Mouse (Mus musculus) hindbrain, embryonic 12.5 days (tissue): ENCODE results near the gene Gm29797. TPM values are rescaled to one million over a fixed set of nuclear protein-coding genes. Genes with fewer than 3 reads are reported as not detected.

Experiments
- ATAC-seq: fragments of 200-750 bp; cut with Nextera tagmentation; 2 replicates; pipeline ENCODE4 v1.8.0; 2017; ENCODE audit warnings: moderate TSS enrichment; ENCODE audit not compliant: low FRiP score
- H3K27ac ChIP-seq: fragments of 300-500 bp; sonication (generic); 2 replicates; pipeline ENCODE4 v1.5.1; 2016; ENCODE audit warnings: mild to moderate bottlenecking
- H3K27me3 ChIP-seq: fragments of 300-500 bp; sonication (generic); 2 replicates; pipeline ENCODE4 v1.6.1; 2016; ENCODE audit warnings: mild to moderate bottlenecking
- H3K36me3 ChIP-seq: fragments of 300-500 bp; sonication (generic); 2 replicates; pipeline ENCODE4 v1.6.1; 2016; ENCODE audit warnings: mild to moderate bottlenecking
- H3K4me1 ChIP-seq: fragments of 300-500 bp; sonication (generic); 2 replicates; pipeline ENCODE4 v1.6.1; 2016
- H3K4me2 ChIP-seq: fragments of 300-500 bp; sonication (generic); replicated peaks from 2 replicates; pipeline ENCODE4 v1.6.1; 2016; ENCODE audit warnings: mild to moderate bottlenecking
- H3K4me3 ChIP-seq: fragments of 300-500 bp; sonication (generic); 2 replicates; pipeline ENCODE4 v1.5.1; 2016; ENCODE audit warnings: mild to moderate bottlenecking
- H3K9ac ChIP-seq: fragments of 300-500 bp; sonication (generic); 2 replicates; pipeline ENCODE4 v1.6.1; 2016; ENCODE audit warnings: mild to moderate bottlenecking, moderate library complexity
- H3K9me3 ChIP-seq: fragments of 300-500 bp; sonication (generic); replicated peaks from 2 replicates; pipeline ENCODE4 v1.6.1; 2016; ENCODE audit warnings: mild to moderate bottlenecking
- WGBS: fragments of 180-500 bp; shearing (Covaris S2); methylation state at CpG from one replicate; pipeline ENCODE4 v1.1.7; 2016; 5-methylcytosine and 5-hydroxymethylcytosine counted together
- polyA plus RNA-seq: library from polyadenylated mRNA; unstranded; fragments of >200 nt; fragmentation: Nextera tagmentation; extraction: Ambion mirVana; gene quantifications from 2 replicates; pipeline ENCODE4 v1.2.1, GENCODE M21; 2016

Gene Gm29797
- polyA plus RNA-seq, 1 experiment from 2014 or later: 0.30 TPM

DNA sequence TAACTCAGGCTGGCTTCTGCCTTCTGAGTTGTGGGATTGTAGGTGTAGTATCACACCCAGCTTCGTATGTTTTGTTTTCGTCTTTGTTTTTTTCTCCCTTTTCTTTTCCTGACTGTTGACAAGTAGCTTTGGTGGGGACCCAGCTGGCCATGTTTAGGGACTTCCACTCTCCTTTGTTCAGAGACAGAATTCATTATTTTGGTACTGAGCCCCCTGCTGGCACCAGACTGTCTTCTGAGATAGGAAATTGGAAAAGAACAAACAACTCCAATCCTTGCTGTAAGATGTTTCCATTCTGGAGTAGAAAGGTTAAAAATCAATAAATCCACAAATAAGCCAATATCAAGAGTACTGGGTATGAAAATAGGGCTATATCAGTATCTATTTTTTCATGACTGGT is 19.6 kb downstream of the Gm29797 start:
- H3K27ac ChIP-seq: peak overlapping the region; percentile 55; the same call in 1 of the 2 replicates

DNA sequence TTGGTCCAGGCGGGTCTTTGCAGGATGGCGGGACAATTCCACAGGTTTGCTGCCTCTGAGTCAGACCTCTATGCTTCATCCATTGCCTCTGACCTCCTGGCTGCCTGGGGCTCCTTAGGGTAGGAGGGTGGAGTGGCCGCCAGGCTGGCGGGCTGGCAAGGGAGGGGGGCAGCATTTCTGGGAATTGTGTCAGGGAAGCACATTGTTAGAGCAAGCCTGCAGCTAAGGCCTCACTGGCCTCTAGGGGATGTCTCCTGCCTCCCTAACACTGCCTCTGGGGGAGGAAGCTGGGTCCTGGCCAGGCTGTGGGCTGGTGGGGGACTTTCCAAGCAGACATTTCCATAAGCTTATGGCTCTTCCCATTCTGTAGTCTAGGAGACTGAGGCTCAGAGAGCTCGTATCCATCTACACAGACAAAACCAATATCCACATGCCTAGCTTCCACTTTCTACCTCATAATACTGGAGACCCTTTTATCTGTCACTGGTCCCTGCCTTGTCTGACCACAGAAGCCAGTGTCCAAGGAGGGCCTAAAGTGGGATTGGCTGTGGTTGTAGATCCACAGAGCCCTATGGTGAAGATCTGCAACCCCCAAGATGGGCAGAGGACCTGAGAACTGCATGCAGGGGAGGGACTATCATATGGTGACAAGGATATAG is 20.4 kb downstream of the Gm29797 start:
- ATAC-seq: no peak
- no peak overlapping the region for H3K4me2 ChIP-seq
- H3K27ac ChIP-seq: 0 out of 2 replicates have a peak overlapping the region, but pooled peaks have one; percentile 25
- H3K4me3 ChIP-seq: no peak overlapping the region
- H3K36me3 ChIP-seq: no peaks in the 10 kb centered on the region
- peaks cover 34% of the 10 kb centered on the region for H3K4me1 ChIP-seq
- H3K27me3 ChIP-seq: peaks cover 14% of the 10 kb centered on the region
- H3K9me3 ChIP-seq: no peaks in the 10 kb centered on the region
- no peak overlapping the region for H3K9ac ChIP-seq
- WGBS: 56% methylated on average over 5 of the region's 5 CpGs

More for the DNA sequence above, 19.6 kb downstream of the Gm29797 start:
- Histone ChIP-seq H3K4me3 (no peak overlapping the region), H3K4me1 (peaks cover 38% of the 10 kb centered on the region), H3K9ac (no peak overlapping the region), H3K9me3 (no peaks in the 10 kb centered on the region), H3K27me3 (peaks cover 22% of the 10 kb centered on the region), H3K36me3 (no peaks in the 10 kb centered on the region), H3K4me2 (no peak overlapping the region)
- ATAC-seq: no peak
- WGBS: 24% methylated on average over 2 of the region's 2 CpGs

DNA sequence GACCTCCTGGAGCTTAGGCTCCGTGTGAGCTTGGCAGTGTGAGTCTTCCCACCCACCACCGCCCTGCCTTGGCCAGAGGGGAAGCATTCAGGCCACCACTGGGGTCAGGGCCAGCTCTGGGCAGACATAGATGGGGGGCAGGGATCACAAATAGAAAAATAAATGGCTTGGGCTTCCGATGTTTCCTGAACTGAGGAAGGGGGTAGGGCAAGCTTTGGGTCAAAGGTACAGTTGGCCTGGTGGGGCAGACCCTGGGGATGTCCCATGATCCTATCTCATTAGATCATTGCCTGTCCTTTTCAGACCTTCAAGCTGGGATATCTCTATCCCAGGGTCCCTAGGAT is 20.9 kb downstream of the Gm29797 start:
- peaks cover 9% of the 10 kb centered on the region for H3K27me3 ChIP-seq
- no peak for ATAC-seq
- H3K4me2 ChIP-seq: no peak overlapping the region
- H3K9ac ChIP-seq: no peak overlapping the region
- no peaks in the 10 kb centered on the region for H3K9me3 ChIP-seq
- 70% methylated on average over 3 of the region's 3 CpGs for WGBS
- H3K4me3 ChIP-seq: no peak overlapping the region
- no peaks in the 10 kb centered on the region for H3K36me3 ChIP-seq
- peaks cover 34% of the 10 kb centered on the region for H3K4me1 ChIP-seq
- 0 out of 2 replicates have a peak overlapping the region, but pooled peaks have one; percentile 25 for H3K27ac ChIP-seq

DNA sequence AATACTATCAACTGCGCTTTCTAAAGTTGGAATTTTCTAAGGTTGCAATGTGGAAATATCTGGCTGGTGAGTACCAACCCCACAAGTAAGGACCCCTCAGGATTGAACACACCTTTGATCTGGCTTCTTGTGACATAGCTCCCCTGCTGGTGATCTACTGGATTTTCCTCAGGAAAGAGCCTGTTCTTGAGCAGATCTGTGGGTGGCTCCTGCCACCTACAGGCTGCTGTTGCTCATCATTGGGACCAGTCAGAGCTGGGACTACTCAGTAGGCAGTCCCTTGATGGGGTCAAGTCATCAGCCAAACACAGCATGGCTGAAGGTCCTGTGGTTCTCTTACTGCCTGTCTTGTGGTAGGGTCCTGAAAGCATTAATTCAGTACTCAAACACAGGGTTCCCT is 21.9 kb downstream of the Gm29797 start:
- Histone ChIP-seq H3K27ac (no peak overlapping the region), H3K4me3 (no peak overlapping the region), H3K4me2 (no peak overlapping the region), H3K9ac (no peak overlapping the region), H3K36me3 (no peaks in the 10 kb centered on the region), H3K27me3 (no peaks in the 10 kb centered on the region; the same call in 1 of the 2 replicates), H3K9me3 (no peaks in the 10 kb centered on the region), H3K4me1 (peaks cover 30% of the 10 kb centered on the region)
- peak; percentile 63; the same call in 1 of the 2 replicates for ATAC-seq
- WGBS: 41% methylated on average over 1 of the region's 1 CpGs

DNA sequence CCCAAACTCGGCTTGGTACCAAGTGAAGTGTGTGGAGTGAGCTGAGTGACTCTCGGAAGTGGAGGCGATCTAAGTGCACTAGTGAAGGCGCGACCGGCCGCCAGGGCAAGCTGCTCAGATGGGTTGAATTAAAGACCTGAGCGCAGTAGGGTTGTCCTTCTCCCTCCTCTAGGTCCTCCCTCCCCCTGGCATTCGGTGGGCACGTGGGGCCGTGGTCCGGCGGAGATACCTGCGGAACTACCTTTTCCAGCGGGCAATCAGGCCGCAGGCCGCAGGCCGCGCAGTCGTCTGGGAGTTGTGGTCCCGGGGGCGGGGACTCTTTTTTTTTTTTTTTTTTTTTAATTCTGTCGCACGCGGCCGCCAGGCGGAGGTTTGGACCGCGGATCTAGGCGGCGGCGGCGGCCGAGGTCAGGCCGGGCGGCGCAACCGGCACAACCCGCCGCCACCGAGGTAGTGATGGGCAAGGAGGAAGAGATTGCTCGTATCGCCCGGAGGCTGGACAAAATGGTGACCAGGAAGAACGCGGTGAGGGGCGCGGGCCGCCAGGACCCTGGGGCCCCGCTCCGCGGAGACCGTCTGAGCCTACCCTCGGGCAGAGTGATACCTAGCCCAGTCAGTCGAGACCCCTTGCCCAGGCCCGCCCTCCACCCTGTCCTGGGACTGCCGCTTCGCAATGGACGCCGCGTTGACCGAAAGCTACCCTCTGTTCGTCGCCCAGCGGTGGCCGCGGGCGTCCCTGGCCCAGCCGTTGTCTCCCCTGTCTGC is 23.3 kb downstream of the Gm29797 start, which contains the start of gene Tcea2:
TSS of gene Tcea2 (plus strand) at position 360 of the 765 bp plus-strand sequence.
- peak within 1 kb of the TSS; percentile 63 for H3K4me3 ChIP-seq
- WGBS: under 1% methylated on average over 60 of the region's 69 CpGs
- peak; percentile 57 for ATAC-seq
- no peaks in the 10 kb centered on the region for H3K9me3 ChIP-seq
- peaks cover 29% of the 10 kb centered on the region for H3K4me1 ChIP-seq
- peak within 1 kb of the TSS; percentile 89 for H3K4me2 ChIP-seq
- H3K9ac ChIP-seq: peak within 1 kb of the TSS; percentile 90
- H3K36me3 ChIP-seq: no peaks in the 10 kb centered on the region
- H3K27me3 ChIP-seq: no peaks in the 10 kb centered on the region
- H3K27ac ChIP-seq: 0 out of 2 replicates have a peak within 1 kb of the TSS, but pooled peaks have one; percentile 40

DNA sequence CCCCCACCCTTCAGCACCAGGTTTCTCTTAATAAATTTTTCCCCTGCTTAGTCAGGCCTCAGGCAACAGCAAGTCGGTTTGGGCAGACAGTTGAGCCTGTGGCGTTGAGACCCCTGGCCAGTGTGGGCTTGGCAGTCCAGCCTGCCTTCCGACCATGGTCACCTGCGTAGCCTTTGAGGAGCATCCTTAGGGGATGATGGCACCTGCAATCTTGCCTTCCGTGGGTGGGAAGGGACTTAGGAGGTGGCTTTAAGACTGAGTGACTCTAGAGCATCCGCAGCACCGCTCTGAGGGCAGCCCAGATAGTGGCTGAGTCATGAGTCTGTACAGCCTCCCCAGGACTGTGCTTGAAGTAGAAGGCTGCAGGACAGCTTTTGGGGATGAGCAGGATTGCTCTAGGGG is 23.9 kb downstream of the Gm29797 start:
- WGBS: 15% methylated on average over 7 of the region's 7 CpGs
- Histone ChIP-seq H3K9ac (peak overlapping the region; percentile 90), H3K4me2 (peak overlapping the region; percentile 89), H3K4me1 (peaks cover 23% of the 10 kb centered on the region), H3K9me3 (no peaks in the 10 kb centered on the region), H3K27me3 (no peaks in the 10 kb centered on the region), H3K27ac (0 out of 2 replicates have a peak overlapping the region, but pooled peaks have one; percentile 40), H3K4me3 (peak overlapping the region; percentile 63), H3K36me3 (no peaks in the 10 kb centered on the region)
- peak; percentile 27 for ATAC-seq

DNA sequence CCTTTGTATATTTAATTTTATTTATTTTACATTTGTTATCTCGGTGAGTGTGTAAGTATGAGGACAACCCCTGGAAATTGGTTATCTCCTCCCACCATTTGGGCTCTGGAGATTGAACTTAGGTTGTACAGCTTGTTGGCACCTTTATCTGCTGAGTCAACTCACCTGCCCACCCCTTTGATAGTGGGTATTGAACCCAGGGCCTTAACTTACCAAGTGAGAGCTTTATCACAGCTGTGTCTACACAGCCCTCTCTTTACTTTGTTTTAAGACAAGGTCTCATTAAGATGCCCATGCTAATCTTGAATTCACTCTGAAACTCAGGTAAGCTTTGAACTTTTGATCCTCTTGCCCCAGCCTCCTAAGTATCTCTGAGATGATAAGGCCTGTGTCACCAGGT is 25.1 kb downstream of the Gm29797 start:
- H3K4me1 ChIP-seq: peaks cover 17% of the 10 kb centered on the region
- H3K9me3 ChIP-seq: no peaks in the 10 kb centered on the region
- ATAC-seq: no peak
- H3K27me3 ChIP-seq: no peaks in the 10 kb centered on the region
- no peak overlapping the region for H3K9ac ChIP-seq
- no peak overlapping the region for H3K4me2 ChIP-seq
- H3K36me3 ChIP-seq: peaks cover 10% of the 10 kb centered on the region; the same call in 1 of the 2 replicates
- 96% methylated on average over 1 of the region's 1 CpGs for WGBS
- no peak overlapping the region for H3K4me3 ChIP-seq
- H3K27ac ChIP-seq: no peak overlapping the region

DNA sequence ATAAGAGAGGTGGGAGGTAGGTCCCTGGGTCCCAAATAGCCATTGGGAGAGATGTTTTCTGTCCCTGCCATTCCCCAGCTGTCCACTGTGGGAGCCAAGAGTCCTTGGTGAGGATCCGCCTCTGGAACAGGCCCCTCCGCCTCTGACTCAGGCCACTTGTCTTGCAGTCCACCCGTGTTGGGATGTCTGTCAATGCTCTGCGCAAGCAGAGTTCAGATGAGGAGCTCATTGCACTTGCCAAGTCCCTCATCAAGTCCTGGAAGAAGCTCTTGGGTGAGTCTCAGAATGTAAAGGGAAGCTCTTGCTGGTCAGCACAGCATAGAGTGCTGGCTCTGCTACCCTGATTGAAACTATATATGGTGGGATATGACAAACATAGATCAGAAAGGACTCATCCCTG is 26.5 kb downstream of the Gm29797 start:
- Histone ChIP-seq H3K27ac (no peak overlapping the region), H3K9me3 (no peaks in the 10 kb centered on the region), H3K36me3 (peaks cover 23% of the 10 kb centered on the region; the same call in 1 of the 2 replicates), H3K27me3 (no peaks in the 10 kb centered on the region), H3K9ac (no peak overlapping the region), H3K4me3 (no peak overlapping the region), H3K4me2 (no peak overlapping the region), H3K4me1 (peaks cover 14% of the 10 kb centered on the region)
- WGBS: 67% methylated on average over 4 of the region's 4 CpGs
- ATAC-seq: no peak

DNA sequence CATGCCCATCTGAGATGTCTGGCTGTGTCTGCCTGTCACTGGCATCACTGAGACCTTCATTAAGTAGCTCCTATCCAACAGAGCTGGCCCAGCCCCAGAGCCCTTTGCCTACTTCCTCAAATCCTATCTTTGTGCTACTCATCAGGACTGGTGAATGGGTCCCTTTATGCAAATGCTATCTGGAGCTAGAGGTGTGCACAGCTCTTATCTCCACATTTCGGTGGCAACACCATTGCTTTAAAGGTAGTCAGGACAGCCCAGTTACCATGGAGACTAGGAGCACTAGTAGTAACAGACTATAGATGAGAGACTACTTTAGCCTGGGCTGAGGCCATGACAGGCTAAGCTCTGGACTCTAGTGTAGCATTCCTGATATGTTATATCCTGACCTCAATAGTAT is 27.9 kb downstream of the Gm29797 start:
- 93% methylated on average over 1 of the region's 1 CpGs for WGBS
- Histone ChIP-seq H3K27me3 (no peaks in the 10 kb centered on the region), H3K9me3 (no peaks in the 10 kb centered on the region)

DNA sequence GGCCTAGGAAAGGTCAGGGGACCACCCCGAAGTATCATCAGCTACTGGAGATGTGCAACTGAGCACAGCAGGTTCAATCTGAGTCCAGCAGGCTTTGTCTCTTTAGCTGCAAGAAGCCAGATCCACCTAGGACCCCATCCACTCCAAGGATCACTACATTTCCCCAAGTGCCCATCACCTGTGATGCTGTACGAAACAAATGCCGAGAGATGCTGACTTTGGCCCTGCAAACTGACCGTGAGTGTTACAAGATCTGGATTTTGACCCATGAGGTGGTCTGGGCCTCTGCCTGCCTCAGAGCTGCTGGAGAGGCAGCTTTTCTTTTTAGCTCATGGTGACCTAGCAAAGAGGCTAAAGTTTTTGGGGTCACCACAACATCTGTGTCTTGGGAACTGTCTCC is 28.9 kb downstream of the Gm29797 start:
- no peak overlapping the region for H3K4me3 ChIP-seq
- H3K4me1 ChIP-seq: peaks cover 6% of the 10 kb centered on the region
- no peaks in the 10 kb centered on the region for H3K27me3 ChIP-seq
- peaks cover 33% of the 10 kb centered on the region for H3K36me3 ChIP-seq
- 93% methylated on average over 4 of the region's 4 CpGs for WGBS
- no peak overlapping the region for H3K4me2 ChIP-seq
- no peak overlapping the region for H3K9ac ChIP-seq
- no peaks in the 10 kb centered on the region for H3K9me3 ChIP-seq
- no peak for ATAC-seq
- no peak overlapping the region for H3K27ac ChIP-seq

More for the DNA sequence above, 27.9 kb downstream of the Gm29797 start:
- Histone ChIP-seq H3K4me3 (no peak overlapping the region), H3K9ac (no peak overlapping the region), H3K4me2 (no peak overlapping the region), H3K4me1 (peaks cover 11% of the 10 kb centered on the region), H3K36me3 (peaks cover 33% of the 10 kb centered on the region), H3K27ac (no peak overlapping the region)
- ATAC-seq: no peak

DNA sequence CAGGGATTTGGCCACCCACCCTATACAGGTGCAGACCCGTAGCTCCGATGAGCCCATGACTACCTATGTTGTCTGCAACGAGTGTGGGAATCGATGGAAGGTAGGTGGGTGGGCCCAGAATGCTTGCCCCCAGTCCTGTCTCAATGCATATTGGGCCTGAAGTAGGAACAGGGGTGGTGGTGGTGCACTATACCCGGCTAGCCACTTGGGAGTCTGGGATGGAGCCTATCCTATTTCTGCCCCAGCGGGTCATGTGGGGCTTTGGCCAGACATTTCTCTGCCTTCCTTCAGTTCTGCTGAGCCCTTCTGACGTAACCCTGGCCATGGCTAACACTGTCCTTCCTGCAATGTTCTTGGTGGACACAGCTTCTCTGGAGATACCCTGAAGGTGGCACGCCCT is 30.8 kb downstream of the Gm29797 start:
- H3K4me3 ChIP-seq: no peak overlapping the region
- 94% methylated on average over 8 of the region's 8 CpGs for WGBS

DNA sequence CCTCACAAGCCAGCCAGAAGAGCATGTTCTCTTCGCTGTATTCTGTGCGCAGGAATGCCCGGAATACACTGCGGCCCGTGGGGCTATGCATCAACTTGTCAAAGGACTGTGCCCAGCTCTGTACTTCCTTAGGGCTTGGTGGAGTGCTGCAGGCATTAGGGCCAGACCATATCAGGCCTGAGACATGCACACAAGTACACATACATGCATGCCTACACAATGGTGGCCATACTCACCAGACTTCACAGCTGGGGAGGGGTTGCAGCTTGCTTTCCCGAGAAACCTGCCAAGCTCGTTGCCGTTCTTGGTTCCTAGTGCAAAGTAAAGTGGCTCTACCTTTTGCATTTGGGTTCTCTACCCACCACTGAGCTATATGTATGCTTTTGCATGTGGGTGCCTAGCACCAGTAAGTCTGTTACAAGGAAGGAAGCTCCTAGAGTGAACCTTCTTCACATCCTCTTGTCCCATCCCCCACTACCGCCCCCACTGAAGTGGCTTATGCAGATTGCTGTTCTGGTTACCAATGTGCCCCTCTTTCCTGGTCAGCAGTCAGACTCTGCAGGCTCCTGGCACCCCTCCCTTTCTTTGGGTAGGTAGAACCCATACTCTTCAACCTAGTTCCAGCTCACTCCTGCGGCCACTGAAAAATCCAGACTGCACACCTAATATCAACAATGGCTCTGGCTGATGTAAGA is 32.8 kb downstream of the Gm29797 start:
- H3K9ac ChIP-seq: no peak overlapping the region
- no peak overlapping the region for H3K4me2 ChIP-seq
- H3K27me3 ChIP-seq: no peaks in the 10 kb centered on the region
- H3K9me3 ChIP-seq: no peaks in the 10 kb centered on the region
- WGBS: 93% methylated on average over 10 of the region's 10 CpGs
- peaks cover 33% of the 10 kb centered on the region for H3K36me3 ChIP-seq
- H3K4me3 ChIP-seq: no peak overlapping the region
- no peak for ATAC-seq
- peaks cover 18% of the 10 kb centered on the region for H3K4me1 ChIP-seq
- no peak overlapping the region for H3K27ac ChIP-seq

More for the DNA sequence above, 30.8 kb downstream of the Gm29797 start:
- Histone ChIP-seq H3K36me3 (peaks cover 33% of the 10 kb centered on the region), H3K9me3 (no peaks in the 10 kb centered on the region), H3K27me3 (no peaks in the 10 kb centered on the region), H3K4me2 (no peak overlapping the region), H3K9ac (no peak overlapping the region), H3K27ac (no peak overlapping the region), H3K4me1 (peaks cover 5% of the 10 kb centered on the region)
- ATAC-seq: no peak
